Mouse (Mus musculus) heart, adult 2 months (tissue): ENCODE results near the gene Actr6. TPM values are rescaled to one million over a fixed set of nuclear protein-coding genes. Genes with fewer than 3 reads are reported as not detected.
"Not testable (repeated sequence)": the region's sequence is repeated elsewhere in the genome, so short reads cannot be mapped to it uniquely, and the experiment has no call there.

Experiments used
- DNase-seq, 2 experiments: peaks; one replicate each; pipeline ENCODE4 v3.0.0; 2021
- H3K27ac ChIP-seq: fragments of 200-600 bp; 2 replicates; pipeline ENCODE4 v1.8.1; 2022
- H3K27me3 ChIP-seq: fragments of 200-500 bp; 2 replicates; pipeline ENCODE4 v1.6.1; 2012; ENCODE audit warnings: mild to moderate bottlenecking, low read length, inconsistent platforms, mixed read lengths; ENCODE audit not compliant: control insufficient read depth, insufficient read depth
- H3K36me3 ChIP-seq: fragments of 200-500 bp; 2 replicates; pipeline ENCODE4 v1.6.1; 2012; ENCODE audit warnings: low read length, inconsistent platforms; ENCODE audit not compliant: control insufficient read depth, insufficient read depth
- H3K4me1 ChIP-seq: fragments of 200-500 bp; 2 replicates; pipeline ENCODE4 v1.6.1; 2011; ENCODE audit warnings: low read length; ENCODE audit not compliant: control insufficient read depth, insufficient read depth
- H3K4me3 ChIP-seq: fragments of 200-600 bp; 2 replicates; pipeline ENCODE4 v1.8.1; 2022
- H3K79me2 ChIP-seq: fragments of 200-500 bp; replicated peaks from 2 replicates; pipeline ENCODE4 v1.6.1; 2012; ENCODE audit warnings: mild to moderate bottlenecking, inconsistent platforms, low read length, moderate library complexity, mixed read lengths; ENCODE audit not compliant: control insufficient read depth, insufficient read depth
- H3K9ac ChIP-seq: fragments of 200-500 bp; 2 replicates; pipeline ENCODE4 v1.6.1; 2012; ENCODE audit warnings: low read depth, mild to moderate bottlenecking, control low read depth, inconsistent platforms, low read length, mixed read lengths
- CTCF ChIP-seq: fragments of 200-600 bp; IDR thresholded peaks from 2 replicates; pipeline ENCODE4 v1.8.1; 2022; ENCODE audit warnings: antibody characterized with exemption, mild to moderate bottlenecking, moderate library complexity
- EP300 ChIP-seq: fragments of 200-500 bp; IDR thresholded peaks from 2 replicates; pipeline ENCODE4 v1.6.1; 2011; ENCODE audit warnings: low read depth, low read length, control low read depth; ENCODE audit not compliant: insufficient read depth
- POLR2A ChIP-seq: fragments of 200-500 bp; IDR thresholded peaks from 2 replicates; pipeline ENCODE4 v1.6.1; 2011; ENCODE audit warnings: mild to moderate bottlenecking, low read depth, low read length, control low read depth; ENCODE audit not compliant: insufficient read depth
- WGBS: fragments of 180-500 bp; shearing (Covaris S2); methylation state at CpG from one replicate; pipeline ENCODE4 v1.1.7; 2018; 5-methylcytosine and 5-hydroxymethylcytosine counted together
- intact Hi-C: fragments of 180-260 bp; cut with DNase I; formaldehyde crosslinking; loops from one replicate; pipeline ENCODE4 v1.15.1; 2025
- polyA plus RNA-seq: library from polyadenylated mRNA; depleted of rRNA; stranded (reverse); fragments of >200 nt; gene quantifications from 2 replicates; pipeline ENCODE4 v1.2.3, GENCODE M21; 2012
- total RNA-seq, 2 experiments: library from RNA; stranded (reverse); gene quantifications; 2 replicates each; pipeline ENCODE4 v1.2.3; 2021

Gene Actr6
- total and polyA plus RNA-seq, 3 experiments: 1.5 to 13.4 (median 12.2) TPM

GRCm38 (mm10) chr10:89714910-89715309 is 17.2 kb downstream of the Actr6 start:
- no peak overlapping the region for H3K27ac ChIP-seq
- DNase-seq: no peak
- H3K79me2 ChIP-seq: no peaks in the 10 kb centered on the region
- TF ChIP-seq CTCF: no peak
- no peak for TF ChIP-seq POLR2A
- no peak for TF ChIP-seq EP300
- H3K4me3 ChIP-seq: no peak overlapping the region
- intact Hi-C loops: no loop called here
- WGBS: 89% methylated on average over 10 of the region's 10 CpGs
- no peaks in the 10 kb centered on the region; the same call in 1 of the 2 replicates for H3K36me3 ChIP-seq
- H3K4me1 ChIP-seq: no peaks in the 10 kb centered on the region
- no peak overlapping the region for H3K9ac ChIP-seq
- no peaks in the 10 kb centered on the region for H3K27me3 ChIP-seq

GRCm38 (mm10) chr10:89708720-89709119 is 23.4 kb downstream of the Actr6 start:
- Histone ChIP-seq H3K4me3 (no peak overlapping the region), H3K9ac (no peak overlapping the region), H3K79me2 (no peaks in the 10 kb centered on the region), H3K4me1 (no peaks in the 10 kb centered on the region), H3K36me3 (no peaks in the 10 kb centered on the region; the same call in 1 of the 2 replicates), H3K27ac (no peak overlapping the region), H3K27me3 (no peaks in the 10 kb centered on the region)
- DNase-seq: no peak
- intact Hi-C loops: no loop called here
- 39% methylated on average over 10 of the region's 10 CpGs for WGBS
- TF ChIP-seq POLR2A (no peak), EP300 (no peak), CTCF (no peak)

GRCm38 (mm10) chr10:89707397-89707796 is 24.7 kb downstream of the Actr6 start:
- no peaks in the 10 kb centered on the region for H3K27me3 ChIP-seq
- intact Hi-C loops: no loop called here
- H3K79me2 ChIP-seq: no peaks in the 10 kb centered on the region
- TF ChIP-seq POLR2A: no peak
- TF ChIP-seq EP300: no peak
- TF ChIP-seq CTCF: no peak
- no peak for DNase-seq
- no peak overlapping the region for H3K4me3 ChIP-seq
- no peaks in the 10 kb centered on the region for H3K4me1 ChIP-seq
- H3K9ac ChIP-seq: no peak overlapping the region
- WGBS: 82% methylated on average over 3 of the region's 3 CpGs
- no peaks in the 10 kb centered on the region; the same call in 1 of the 2 replicates for H3K36me3 ChIP-seq
- no peak overlapping the region for H3K27ac ChIP-seq

DNA sequence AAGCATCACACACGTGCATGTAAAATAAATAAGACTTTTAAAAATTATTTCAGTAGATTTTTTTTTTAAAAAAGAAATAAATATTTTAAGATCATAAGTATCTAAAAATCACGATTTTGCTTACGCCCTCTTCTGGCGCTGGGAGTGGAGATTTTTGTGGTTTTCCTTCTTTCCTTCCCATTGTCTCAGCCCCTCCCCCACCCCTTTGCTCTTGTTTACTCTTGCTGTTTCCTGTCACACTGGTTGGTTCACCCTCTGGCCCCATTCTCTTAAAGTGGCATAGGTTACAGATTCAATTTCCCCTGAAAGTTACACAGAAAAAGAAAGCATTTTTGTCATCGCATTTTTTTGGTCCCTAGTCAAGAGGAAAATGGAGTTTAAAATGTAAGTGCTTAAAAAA is 29.1 kb downstream of the Actr6 start:
- no peaks in the 10 kb centered on the region for H3K4me1 ChIP-seq
- WGBS: 41% methylated on average over 5 of the region's 5 CpGs
- H3K4me3 ChIP-seq: no peak overlapping the region
- no peak overlapping the region for H3K27ac ChIP-seq
- H3K36me3 ChIP-seq: no peaks in the 10 kb centered on the region
- H3K27me3 ChIP-seq: no peaks in the 10 kb centered on the region
- intact Hi-C loops: no loop called here
- DNase-seq: no peak
- TF ChIP-seq EP300 (no peak), POLR2A (no peak), CTCF (no peak)
- no peak overlapping the region for H3K9ac ChIP-seq
- H3K79me2 ChIP-seq: no peaks in the 10 kb centered on the region

GRCm38 (mm10) chr10:89697956-89698355 is 34.1 kb downstream of the Actr6 start:
- H3K4me3 ChIP-seq: no peak overlapping the region
- WGBS: 93% methylated on average over 3 of the region's 3 CpGs
- no peaks in the 10 kb centered on the region for H3K36me3 ChIP-seq

DNA sequence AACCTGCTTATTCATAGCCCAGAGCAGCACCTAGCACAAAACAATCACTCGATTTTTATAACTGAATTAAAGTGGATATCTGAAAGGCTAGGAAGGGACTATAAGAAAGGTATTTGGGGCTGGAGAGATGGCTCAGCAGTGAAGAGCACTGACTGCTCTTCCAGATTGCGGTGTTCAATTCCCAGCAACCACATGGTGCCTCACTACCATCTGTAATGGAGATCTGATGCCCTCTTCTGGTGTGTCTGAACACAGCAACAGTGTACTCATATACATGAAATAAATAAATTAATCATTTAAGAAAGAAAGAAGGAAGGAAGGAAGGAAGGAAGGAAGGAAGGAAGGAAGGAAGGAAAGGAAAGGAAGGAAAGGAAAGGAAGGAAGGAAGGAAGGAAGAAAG is 35.8 kb downstream of the Actr6 start:
- H3K79me2 ChIP-seq, H3K4me1 ChIP-seq, H3K36me3 ChIP-seq, H3K4me3 ChIP-seq, H3K27me3 ChIP-seq, intact Hi-C loops, H3K9ac ChIP-seq, H3K27ac ChIP-seq, DNase-seq: not testable (repeated sequence)
- WGBS: 74% methylated on average over 2 of the region's 2 CpGs
- TF ChIP-seq CTCF: peak; percentile 19; the same call in 1 of the 2 replicates

More at GRCm38 (mm10) chr10:89697956-89698355, 34.1 kb downstream of the Actr6 start:
- TF ChIP-seq CTCF (no peak), EP300 (no peak), POLR2A (no peak)
- H3K79me2 ChIP-seq: no peaks in the 10 kb centered on the region
- no peak overlapping the region for H3K27ac ChIP-seq
- no peak for DNase-seq
- H3K4me1 ChIP-seq: no peaks in the 10 kb centered on the region
- no peak overlapping the region for H3K9ac ChIP-seq
- no peaks in the 10 kb centered on the region for H3K27me3 ChIP-seq
- intact Hi-C loops: no loop called here
